Mouse (Mus musculus) embryonic facial prominence, embryonic 15.5 days (tissue): ENCODE measurements around the gene Agpat1. TPM values are rescaled to one million over a fixed set of nuclear protein-coding genes. Genes with fewer than 3 reads are reported as not detected.

Experiments used
- ATAC-seq: fragments of 200-750 bp; cut with Nextera tagmentation; 2 replicates; pipeline ENCODE4 v1.8.0; 2017; ENCODE audit warnings: low read depth, moderate TSS enrichment; ENCODE audit not compliant: insufficient number of reproducible peaks, low FRiP score, low TSS enrichment
- H3K27ac ChIP-seq: fragments of 300-500 bp; sonication (generic); replicated peaks from 2 replicates; pipeline ENCODE4 v1.5.1; 2015; ENCODE audit warnings: mild to moderate bottlenecking, inconsistent platforms
- H3K27me3 ChIP-seq: fragments of 300-500 bp; sonication (generic); 2 replicates; pipeline ENCODE4 v1.6.1; 2015; ENCODE audit warnings: inconsistent platforms
- H3K36me3 ChIP-seq: fragments of 300-500 bp; sonication (generic); 2 replicates; pipeline ENCODE4 v1.6.1; 2015; ENCODE audit warnings: mild to moderate bottlenecking, inconsistent platforms
- H3K4me1 ChIP-seq: fragments of 300-500 bp; sonication (generic); 2 replicates; pipeline ENCODE4 v1.6.1; 2015; ENCODE audit warnings: inconsistent platforms
- H3K4me2 ChIP-seq: fragments of 300-500 bp; sonication (generic); replicated peaks from 2 replicates; pipeline ENCODE4 v1.6.1; 2015; ENCODE audit warnings: mild to moderate bottlenecking, inconsistent platforms
- H3K4me3 ChIP-seq: fragments of 300-500 bp; sonication (generic); replicated peaks from 2 replicates; pipeline ENCODE4 v1.5.1; 2015; ENCODE audit warnings: mild to moderate bottlenecking, inconsistent platforms
- H3K9ac ChIP-seq: fragments of 300-500 bp; sonication (generic); 2 replicates; pipeline ENCODE4 v1.6.1; 2015; ENCODE audit warnings: inconsistent platforms
- H3K9me3 ChIP-seq: fragments of 300-500 bp; sonication (generic); replicated peaks from 2 replicates; pipeline ENCODE4 v1.6.1; 2016; ENCODE audit warnings: inconsistent platforms
- WGBS: fragments of 180-500 bp; shearing (Covaris S2); methylation state at CpG from one replicate; pipeline ENCODE4 v1.1.7; 2015; 5-methylcytosine and 5-hydroxymethylcytosine counted together
- polyA plus RNA-seq: library from polyadenylated mRNA; unstranded; fragments of >200 nt; fragmentation: Nextera tagmentation; extraction: Ambion mirVana; gene quantifications from 2 replicates; pipeline ENCODE4 v1.2.1, GENCODE M21; 2015

The Agpat1 gene
- polyA plus RNA-seq, 1 experiment from 2014 or later, result 61.2 TPM

DNA sequence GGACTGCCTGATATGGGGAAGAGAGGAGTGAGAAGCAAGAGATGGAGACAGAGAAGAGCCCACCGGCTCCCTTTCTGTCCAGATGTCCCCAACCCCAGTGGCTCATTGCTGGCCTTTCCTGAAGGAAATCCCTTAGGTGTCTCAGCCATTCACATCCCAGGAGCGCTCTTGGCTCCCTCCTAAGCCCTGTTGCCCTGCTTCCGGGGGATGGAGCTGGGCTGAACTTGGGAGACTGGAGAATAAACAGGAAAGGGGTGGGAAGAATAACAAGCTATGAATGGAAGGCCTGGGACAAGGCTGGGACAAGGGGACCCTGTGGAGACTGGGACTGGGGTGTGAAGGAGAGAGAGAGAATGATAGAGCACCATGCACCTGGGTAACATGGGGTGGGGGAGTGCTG is 39.3 kb upstream of the Agpat1 start:
- no peak for ATAC-seq
- Histone ChIP-seq H3K4me1 (peaks cover 5% of the 10 kb centered on the region; the same call in 1 of the 2 replicates), H3K9me3 (no peaks in the 10 kb centered on the region), H3K27ac (0 out of 2 replicates have a peak overlapping the region, but pooled peaks have one; percentile 17), H3K4me2 (0 out of 2 replicates have a peak overlapping the region, but pooled peaks have one; percentile 4), H3K4me3 (no peak overlapping the region), H3K36me3 (no peaks in the 10 kb centered on the region), H3K9ac (no peak overlapping the region), H3K27me3 (peaks cover 6% of the 10 kb centered on the region; the same call in 1 of the 2 replicates)
- 51% methylated on average over 3 of the region's 3 CpGs for WGBS

DNA sequence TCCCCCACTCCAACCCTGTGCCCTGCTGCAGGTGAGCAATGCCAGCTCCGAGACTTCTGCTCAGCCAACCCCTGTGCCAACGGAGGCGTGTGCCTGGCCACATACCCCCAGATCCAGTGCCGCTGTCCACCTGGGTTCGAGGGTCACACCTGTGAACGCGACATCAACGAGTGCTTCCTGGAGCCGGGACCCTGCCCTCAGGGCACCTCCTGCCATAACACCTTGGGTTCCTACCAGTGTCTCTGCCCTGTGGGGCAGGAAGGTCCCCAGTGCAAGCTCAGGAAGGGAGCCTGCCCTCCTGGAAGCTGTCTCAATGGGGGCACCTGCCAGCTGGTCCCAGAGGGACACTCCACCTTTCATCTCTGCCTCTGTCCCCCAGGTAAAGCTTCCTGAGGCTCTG is 36.8 kb upstream of the Agpat1 start:
- Histone ChIP-seq H3K4me2 (no peak overlapping the region), H3K9me3 (no peaks in the 10 kb centered on the region), H3K9ac (no peak overlapping the region), H3K27ac (no peak overlapping the region), H3K4me1 (peaks cover 5% of the 10 kb centered on the region; the same call in 1 of the 2 replicates), H3K4me3 (no peak overlapping the region), H3K27me3 (peaks cover 6% of the 10 kb centered on the region; the same call in 1 of the 2 replicates), H3K36me3 (no peaks in the 10 kb centered on the region)
- ATAC-seq, result no peak
- 64% methylated on average over 9 of the region's 9 CpGs for WGBS

DNA sequence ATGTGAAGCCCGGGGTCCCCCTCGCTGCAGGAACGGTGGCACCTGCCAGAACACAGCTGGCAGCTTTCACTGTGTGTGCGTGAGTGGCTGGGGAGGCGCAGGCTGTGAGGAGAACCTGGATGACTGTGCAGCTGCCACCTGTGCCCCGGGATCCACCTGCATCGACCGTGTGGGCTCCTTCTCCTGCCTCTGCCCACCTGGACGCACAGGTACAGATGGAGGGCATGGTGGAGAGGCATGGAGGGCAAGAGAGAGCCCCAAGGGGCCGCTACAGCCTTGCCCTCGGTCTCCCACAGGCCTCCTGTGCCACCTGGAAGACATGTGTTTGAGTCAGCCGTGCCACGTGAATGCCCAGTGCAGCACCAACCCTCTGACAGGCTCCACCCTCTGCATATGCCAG is 35.6 kb upstream of the Agpat1 start:
- no peaks in the 10 kb centered on the region for H3K36me3 ChIP-seq

DNA sequence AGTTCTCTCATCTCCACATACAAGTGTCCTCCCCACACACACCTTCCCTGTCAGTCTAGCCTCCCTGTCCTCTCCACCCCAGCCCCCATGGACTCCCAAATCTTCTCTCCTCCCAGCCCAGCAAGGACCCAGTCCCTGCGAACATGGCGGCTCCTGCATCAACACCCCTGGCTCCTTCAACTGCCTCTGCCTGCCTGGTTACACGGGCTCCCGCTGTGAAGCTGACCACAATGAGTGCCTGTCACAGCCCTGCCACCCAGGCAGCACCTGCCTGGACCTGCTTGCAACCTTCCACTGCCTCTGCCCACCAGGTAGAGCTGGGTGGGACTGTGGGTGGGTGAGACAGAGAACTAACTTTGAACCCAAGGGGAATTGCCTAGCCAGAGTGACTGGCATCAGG is 34.1 kb upstream of the Agpat1 start:
- Histone ChIP-seq H3K4me2 (no peak overlapping the region), H3K9ac (no peak overlapping the region), H3K4me3 (no peak overlapping the region), H3K27me3 (peaks cover 6% of the 10 kb centered on the region; the same call in 1 of the 2 replicates), H3K27ac (no peak overlapping the region), H3K4me1 (no peaks in the 10 kb centered on the region), H3K9me3 (no peaks in the 10 kb centered on the region), H3K36me3 (no peaks in the 10 kb centered on the region)
- ATAC-seq, result no peak
- WGBS, result 64% methylated on average over 4 of the region's 4 CpGs

More for the DNA sequence above, 35.6 kb upstream of the Agpat1 start:
- Histone ChIP-seq H3K4me3 (no peak overlapping the region), H3K4me2 (no peak overlapping the region), H3K9ac (no peak overlapping the region), H3K27ac (no peak overlapping the region), H3K4me1 (peaks cover 5% of the 10 kb centered on the region; the same call in 1 of the 2 replicates), H3K9me3 (no peaks in the 10 kb centered on the region), H3K27me3 (peaks cover 6% of the 10 kb centered on the region; the same call in 1 of the 2 replicates)
- ATAC-seq, result no peak
- 78% methylated on average over 13 of the region's 13 CpGs for WGBS

DNA sequence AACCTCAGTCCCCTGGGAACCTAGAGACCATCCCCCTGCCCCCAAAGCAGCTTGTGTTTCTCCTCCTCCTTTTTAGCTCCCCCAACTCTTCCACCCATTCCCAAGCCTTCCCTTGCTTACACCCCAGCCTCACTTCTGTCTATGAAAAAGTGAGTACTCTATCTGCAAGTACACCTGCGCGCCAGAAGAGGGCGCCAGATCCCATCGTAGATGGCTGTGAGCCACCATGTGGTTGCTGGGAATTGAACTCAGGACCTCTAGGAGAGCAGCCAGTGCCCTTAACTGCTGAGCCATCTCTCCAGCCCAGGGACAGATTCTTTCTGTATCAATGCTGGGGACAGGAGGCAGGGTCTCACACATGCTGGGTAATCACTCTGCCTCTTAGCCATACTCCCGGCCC is 32.2 kb upstream of the Agpat1 start:
- Histone ChIP-seq H3K4me1 (no peaks in the 10 kb centered on the region), H3K27me3 (peaks cover 6% of the 10 kb centered on the region; the same call in 1 of the 2 replicates), H3K9ac (no peak overlapping the region), H3K4me3 (no peak overlapping the region), H3K9me3 (no peaks in the 10 kb centered on the region), H3K27ac (no peak overlapping the region), H3K4me2 (no peak overlapping the region), H3K36me3 (no peaks in the 10 kb centered on the region)
- no peak for ATAC-seq
- 12% methylated on average over 5 of the region's 5 CpGs for WGBS

DNA sequence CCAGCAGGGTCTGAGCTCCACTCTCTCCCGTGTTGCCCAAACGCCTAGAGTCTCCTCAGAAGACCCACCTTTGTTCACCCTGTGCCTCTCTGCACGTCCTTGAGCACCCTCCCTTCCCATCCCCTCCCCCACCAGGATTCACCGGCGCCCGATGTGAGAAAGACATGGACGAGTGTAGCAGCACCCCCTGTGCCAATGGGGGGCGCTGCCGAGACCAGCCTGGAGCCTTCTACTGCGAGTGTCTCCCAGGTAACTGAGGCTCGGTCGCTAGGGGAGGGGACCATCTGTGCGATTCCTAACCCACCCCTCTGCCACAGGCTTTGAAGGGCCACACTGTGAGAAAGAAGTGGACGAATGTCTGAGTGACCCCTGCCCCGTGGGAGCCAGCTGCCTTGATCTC is 31.7 kb upstream of the Agpat1 start:
- Histone ChIP-seq H3K27me3 (peaks cover 4% of the 10 kb centered on the region; the same call in 1 of the 2 replicates), H3K36me3 (no peaks in the 10 kb centered on the region), H3K9me3 (no peaks in the 10 kb centered on the region), H3K4me3 (no peak overlapping the region), H3K4me2 (no peak overlapping the region), H3K27ac (no peak overlapping the region), H3K9ac (no peak overlapping the region), H3K4me1 (no peaks in the 10 kb centered on the region)
- WGBS, result 10% methylated on average over 15 of the region's 15 CpGs
- ATAC-seq, result no peak

DNA sequence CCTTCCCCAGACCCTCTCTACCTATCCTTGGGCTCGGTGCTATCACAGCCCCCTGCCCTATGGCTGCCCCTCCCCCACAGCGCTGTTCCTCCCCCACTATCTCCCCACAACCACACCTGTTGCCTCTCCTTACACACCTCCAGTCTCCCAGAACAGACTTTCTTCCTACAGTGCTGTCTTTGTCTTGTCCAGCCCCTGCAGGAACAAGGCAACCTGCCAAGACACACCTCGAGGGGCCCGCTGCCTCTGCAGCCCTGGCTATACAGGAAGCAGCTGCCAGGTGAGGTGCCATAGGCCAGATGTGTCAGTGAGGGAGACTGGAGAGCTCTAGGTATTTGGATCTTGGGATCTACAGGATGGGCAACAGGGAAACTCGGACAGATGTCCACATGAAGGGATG is 27.5 kb upstream of the Agpat1 start:
- Histone ChIP-seq H3K4me2 (no peak overlapping the region), H3K4me3 (no peak overlapping the region), H3K27ac (no peak overlapping the region), H3K9ac (no peak overlapping the region), H3K36me3 (no peaks in the 10 kb centered on the region), H3K4me1 (no peaks in the 10 kb centered on the region), H3K27me3 (no peaks in the 10 kb centered on the region), H3K9me3 (no peaks in the 10 kb centered on the region)
- no peak for ATAC-seq
- WGBS, result 52% methylated on average over 5 of the region's 5 CpGs

DNA sequence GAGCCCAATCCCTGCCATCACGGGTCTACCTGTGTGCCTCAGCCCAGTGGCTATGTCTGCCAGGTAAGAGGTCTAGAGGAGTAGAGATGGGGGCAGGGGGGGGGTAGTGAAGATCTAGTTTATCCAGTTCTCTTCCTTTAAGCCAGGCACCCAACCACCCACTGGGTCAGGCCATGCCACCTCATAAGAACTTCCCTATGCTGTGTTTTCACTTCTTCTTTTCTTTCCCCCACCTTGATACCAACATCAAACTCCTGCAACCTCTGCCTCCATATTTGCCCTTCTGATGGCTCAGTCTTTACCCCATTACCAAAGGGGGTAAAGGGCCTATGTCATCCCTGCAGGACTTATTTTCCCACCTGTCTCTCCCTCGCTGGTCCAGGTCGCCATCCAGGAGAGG is 26.0 kb upstream of the Agpat1 start:
- no peak for ATAC-seq
- no peaks in the 10 kb centered on the region for H3K27me3 ChIP-seq
- WGBS, result 78% methylated on average over 3 of the region's 3 CpGs
- H3K4me3 ChIP-seq, result no peak overlapping the region
- no peaks in the 10 kb centered on the region for H3K36me3 ChIP-seq
- H3K9ac ChIP-seq, result no peak overlapping the region
- no peaks in the 10 kb centered on the region for H3K9me3 ChIP-seq
- H3K4me2 ChIP-seq, result no peak overlapping the region
- no peak overlapping the region for H3K27ac ChIP-seq
- no peaks in the 10 kb centered on the region for H3K4me1 ChIP-seq

DNA sequence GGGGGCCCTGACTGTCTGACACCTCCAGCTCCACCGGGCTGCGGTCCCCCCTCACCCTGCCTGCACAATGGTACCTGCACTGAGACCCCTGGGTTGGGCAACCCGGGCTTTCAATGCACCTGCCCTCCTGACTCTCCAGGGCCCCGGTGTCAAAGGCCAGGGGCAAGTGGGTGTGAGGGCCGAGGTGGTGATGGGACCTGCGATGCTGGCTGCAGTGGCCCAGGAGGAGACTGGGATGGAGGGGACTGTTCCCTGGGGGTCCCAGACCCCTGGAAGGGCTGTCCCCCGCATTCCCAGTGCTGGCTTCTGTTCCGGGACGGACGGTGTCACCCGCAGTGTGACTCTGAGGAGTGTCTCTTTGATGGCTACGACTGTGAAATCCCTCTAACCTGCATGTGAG is 21.5 kb upstream of the Agpat1 start:
- H3K36me3 ChIP-seq, result no peaks in the 10 kb centered on the region
- no peak for ATAC-seq
- no peaks in the 10 kb centered on the region for H3K9me3 ChIP-seq
- no peaks in the 10 kb centered on the region for H3K27me3 ChIP-seq
- no peak overlapping the region for H3K9ac ChIP-seq
- H3K27ac ChIP-seq, result no peak overlapping the region
- peaks cover 13% of the 10 kb centered on the region for H3K4me1 ChIP-seq
- no peak overlapping the region for H3K4me2 ChIP-seq
- WGBS, result 84% methylated on average over 12 of the region's 12 CpGs
- no peak overlapping the region for H3K4me3 ChIP-seq

DNA sequence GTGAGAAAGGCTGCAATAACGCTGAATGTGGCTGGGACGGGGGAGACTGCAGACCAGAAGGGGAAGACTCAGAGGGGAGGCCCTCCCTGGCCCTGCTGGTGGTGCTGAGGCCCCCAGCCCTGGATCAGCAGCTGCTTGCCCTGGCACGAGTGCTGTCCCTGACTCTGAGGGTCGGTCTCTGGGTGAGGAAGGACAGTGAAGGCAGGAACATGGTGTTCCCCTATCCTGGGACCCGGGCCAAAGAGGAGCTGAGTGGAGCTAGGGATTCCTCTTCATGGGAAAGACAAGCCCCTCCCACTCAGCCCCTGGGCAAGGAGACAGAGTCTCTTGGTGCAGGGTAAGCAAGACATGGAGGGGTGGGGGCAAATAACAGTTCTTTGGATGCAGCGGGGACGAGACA is 20.7 kb upstream of the Agpat1 start:
- ATAC-seq, result no peak
- WGBS, result 40% methylated on average over 7 of the region's 7 CpGs
- H3K4me1 ChIP-seq, result peaks cover 18% of the 10 kb centered on the region
- no peak overlapping the region for H3K4me3 ChIP-seq
- H3K9me3 ChIP-seq, result no peaks in the 10 kb centered on the region
- H3K27ac ChIP-seq, result no peak overlapping the region
- no peak overlapping the region for H3K4me2 ChIP-seq
- no peaks in the 10 kb centered on the region for H3K27me3 ChIP-seq
- no peaks in the 10 kb centered on the region for H3K36me3 ChIP-seq
- no peak overlapping the region for H3K9ac ChIP-seq

DNA sequence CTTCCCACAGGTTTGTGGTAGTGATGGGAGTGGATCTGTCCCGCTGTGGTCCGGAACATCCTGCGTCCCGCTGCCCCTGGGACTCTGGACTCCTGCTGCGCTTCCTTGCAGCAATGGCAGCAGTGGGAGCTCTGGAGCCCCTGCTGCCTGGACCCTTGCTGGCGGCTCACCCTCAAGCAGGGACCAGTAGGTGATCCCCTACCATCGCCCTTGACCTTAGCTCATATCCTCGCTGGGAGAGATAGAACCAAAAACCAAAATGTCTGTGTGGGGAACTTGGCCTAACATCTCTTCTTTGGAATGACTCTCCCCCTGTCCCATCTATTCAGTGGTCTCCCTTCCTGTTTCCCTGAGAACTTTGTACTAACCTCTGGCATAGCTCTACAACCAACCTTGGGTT is 20.2 kb upstream of the Agpat1 start:
- Histone ChIP-seq H3K27me3 (no peaks in the 10 kb centered on the region), H3K9ac (no peak overlapping the region), H3K4me3 (no peak overlapping the region), H3K4me1 (peaks cover 22% of the 10 kb centered on the region), H3K36me3 (no peaks in the 10 kb centered on the region), H3K4me2 (no peak overlapping the region), H3K9me3 (no peaks in the 10 kb centered on the region), H3K27ac (no peak overlapping the region)
- ATAC-seq, result no peak
- 74% methylated on average over 8 of the region's 8 CpGs for WGBS

DNA sequence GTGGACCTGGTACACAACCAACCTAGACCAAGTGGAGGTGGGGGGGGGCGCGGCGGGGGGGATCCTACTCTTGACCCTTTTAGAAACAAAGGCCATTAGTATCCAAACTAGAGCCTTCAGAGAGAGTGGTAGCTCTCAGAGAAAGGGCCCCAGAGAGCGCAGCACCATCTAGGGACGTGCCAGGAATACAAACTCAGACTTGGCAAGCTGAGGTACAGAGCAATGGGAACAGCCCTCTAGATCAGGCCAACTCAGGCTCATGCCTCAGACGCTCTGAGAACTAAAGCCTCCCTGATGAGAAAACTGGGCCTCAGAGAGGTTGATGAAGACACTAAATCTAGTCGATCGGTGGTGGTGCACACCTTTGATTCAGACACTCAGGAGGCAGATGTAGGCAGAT is 18.9 kb upstream of the Agpat1 start:
- ATAC-seq, result no peak
- Histone ChIP-seq H3K9me3 (no peaks in the 10 kb centered on the region), H3K27ac (no peak overlapping the region), H3K4me2 (no peak overlapping the region), H3K36me3 (no peaks in the 10 kb centered on the region), H3K27me3 (no peaks in the 10 kb centered on the region), H3K9ac (no peak overlapping the region), H3K4me3 (no peak overlapping the region), H3K4me1 (peaks cover 35% of the 10 kb centered on the region)
- WGBS, result 87% methylated on average over 8 of the region's 8 CpGs
